Comparison of ENCODE assay signal across 11 mouse cellular contexts in genomic region chr4:82372217-82372616, GRCm38 (mm10).
"Had no signal": no experiment of that assay in that cellular context is flagged by ENCODE, and none has a peak within 500 bp of the region (broad histone marks: within the 10 kb centered on the region; RNA-seq: fewer than 3 reads in every experiment).

No protein-coding gene starts in this region.

- H3K27me3 ChIP-seq: liver, embryonic 15.5 days; midbrain, embryonic 13.5 days had no signal

- H3K27ac ChIP-seq: left cerebral cortex, adult 2 months; limb, embryonic 10.5 days; liver, embryonic 15.5 days; midbrain, embryonic 13.5 days had no signal

- H3K4me3 ChIP-seq: left cerebral cortex, adult 2 months; limb, embryonic 10.5 days; liver, embryonic 15.5 days; midbrain, embryonic 13.5 days had no signal

- H3K4me1 ChIP-seq: liver, embryonic 15.5 days had no signal

- H3K9me3 ChIP-seq: limb, embryonic 10.5 days; liver, embryonic 15.5 days; midbrain, embryonic 13.5 days had no signal

- H3K9ac ChIP-seq: liver, embryonic 15.5 days; lung, embryonic 14.5 days; midbrain, embryonic 13.5 days had no signal

- H3K4me2 ChIP-seq: liver, embryonic 11.5 days; liver, embryonic 15.5 days; lung, embryonic 14.5 days; midbrain, embryonic 13.5 days had no signal

- H3K36me3 ChIP-seq: liver, embryonic 15.5 days; midbrain, embryonic 13.5 days had no signal

- DNase-seq: kidney, postnatal 25 days; lung, embryonic 14.5 days; lung, postnatal 36 days; right cerebral cortex, postnatal 14 days; thymus, adult 18-20 months; thymus, postnatal 14 days had no signal

- ATAC-seq: midbrain, embryonic 13.5 days had no signal
